Mouse (Mus musculus) embryonic facial prominence, embryonic 13.5 days (tissue): ENCODE results near the gene Mamdc2. TPM values are rescaled to one million over a fixed set of nuclear protein-coding genes. Genes with fewer than 3 reads are reported as not detected.
"Not testable (repeated sequence)": the region's sequence is repeated elsewhere in the genome, so short reads cannot be mapped to it uniquely, and the experiment has no call there.

Source experiments
- ATAC-seq: fragments of 200-750 bp; cut with Nextera tagmentation; 2 replicates; pipeline ENCODE4 v1.8.0; 2017; ENCODE audit warnings: low read depth; ENCODE audit not compliant: insufficient number of reproducible peaks, insufficient read depth, low FRiP score, low TSS enrichment
- H3K27ac ChIP-seq: fragments of 300-500 bp; sonication (generic); 2 replicates; pipeline ENCODE4 v1.5.1; 2015; ENCODE audit warnings: moderate library complexity, mild to moderate bottlenecking, inconsistent platforms
- H3K27me3 ChIP-seq: fragments of 300-500 bp; sonication (generic); 2 replicates; pipeline ENCODE4 v1.6.1; 2015; ENCODE audit warnings: mild to moderate bottlenecking, inconsistent platforms
- H3K36me3 ChIP-seq: fragments of 300-500 bp; sonication (generic); 2 replicates; pipeline ENCODE4 v1.6.1; 2015; ENCODE audit warnings: mild to moderate bottlenecking, inconsistent platforms
- H3K4me1 ChIP-seq: fragments of 300-500 bp; sonication (generic); 2 replicates; pipeline ENCODE4 v1.6.1; 2015; ENCODE audit warnings: inconsistent platforms
- H3K4me2 ChIP-seq: fragments of 300-500 bp; sonication (generic); 2 replicates; pipeline ENCODE4 v1.6.1; 2015; ENCODE audit warnings: moderate library complexity, mild to moderate bottlenecking, inconsistent platforms
- H3K4me3 ChIP-seq: fragments of 300-500 bp; sonication (generic); 2 replicates; pipeline ENCODE4 v1.5.1; 2015; ENCODE audit warnings: mild to moderate bottlenecking, inconsistent platforms
- H3K9ac ChIP-seq: fragments of 300-500 bp; sonication (generic); 2 replicates; pipeline ENCODE4 v1.6.1; 2015; ENCODE audit warnings: mild to moderate bottlenecking, inconsistent platforms
- H3K9me3 ChIP-seq: fragments of 300-500 bp; sonication (generic); 2 replicates; pipeline ENCODE4 v1.6.1; 2016; ENCODE audit warnings: inconsistent platforms
- WGBS: fragments of 180-500 bp; shearing (Covaris S2); methylation state at CpG from one replicate; pipeline ENCODE4 v1.1.7; 2015; ENCODE audit warnings: mixed read lengths; 5-methylcytosine and 5-hydroxymethylcytosine counted together
- polyA plus RNA-seq: library from polyadenylated mRNA; unstranded; fragments of >200 nt; fragmentation: Nextera tagmentation; extraction: Ambion mirVana; gene quantifications from 2 replicates; pipeline ENCODE4 v1.2.1, GENCODE M21; 2015

Gene Mamdc2
- 1.0 and 1.3 TPM in 2 replicates for polyA plus RNA-seq

- Histone ChIP-seq H3K4me2 (peak within 1 kb of the TSS; percentile 92), H3K4me3 (peak within 1 kb of the TSS; percentile 48), H3K9me3 (no peaks in the 10 kb centered on the region), H3K36me3 (no peaks in the 10 kb centered on the region), H3K27me3 (peaks cover 23% of the 10 kb centered on the region), H3K4me1 (peaks cover 13% of the 10 kb centered on the region), H3K9ac (peak within 1 kb of the TSS; percentile 64), H3K27ac (no peak within 1 kb of the TSS)
- peak; percentile 69; the same call in 1 of the 2 replicates for ATAC-seq
- under 1% methylated on average over 19 of the region's 19 CpGs for WGBS
Measured at GRCm38 (mm10) chr19:23447988-23448497, at the start of gene Mamdc2. Mamdc2 (minus strand) TSS chr19:23448442.

- H3K9ac ChIP-seq: no peak overlapping the region
- no peak overlapping the region for H3K4me2 ChIP-seq
- H3K4me1 ChIP-seq: peaks cover 17% of the 10 kb centered on the region; the same call in 1 of the 2 replicates
- no peaks in the 10 kb centered on the region for H3K27me3 ChIP-seq
- WGBS: 86% methylated on average over 7 of the region's 7 CpGs
- no peak overlapping the region for H3K27ac ChIP-seq
- no peaks in the 10 kb centered on the region for H3K9me3 ChIP-seq
- no peak for ATAC-seq
- H3K36me3 ChIP-seq: no peaks in the 10 kb centered on the region
- H3K4me3 ChIP-seq: no peak overlapping the region
Measured at GRCm38 (mm10) chr19:23498011-23498410, 49.8 kb upstream of the Mamdc2 start.

- H3K4me3 ChIP-seq: no peak overlapping the region
- H3K9ac ChIP-seq: no peak overlapping the region
- H3K27me3 ChIP-seq: no peaks in the 10 kb centered on the region
- no peaks in the 10 kb centered on the region for H3K36me3 ChIP-seq
- H3K4me1 ChIP-seq: peaks cover 17% of the 10 kb centered on the region; the same call in 1 of the 2 replicates
- WGBS: 46% methylated on average over 10 of the region's 10 CpGs
- ATAC-seq: no peak
- no peak overlapping the region for H3K4me2 ChIP-seq
- no peak overlapping the region for H3K27ac ChIP-seq
- no peaks in the 10 kb centered on the region for H3K9me3 ChIP-seq
Measured at GRCm38 (mm10) chr19:23497171-23497917, 49.1 kb upstream of the Mamdc2 start.

- H3K4me2 ChIP-seq: no peak overlapping the region
- H3K9ac ChIP-seq: no peak overlapping the region
- no peaks in the 10 kb centered on the region for H3K36me3 ChIP-seq
- peaks cover 17% of the 10 kb centered on the region; the same call in 1 of the 2 replicates for H3K4me1 ChIP-seq
- H3K27ac ChIP-seq: no peak overlapping the region
- H3K9me3 ChIP-seq: no peaks in the 10 kb centered on the region
- no peak overlapping the region for H3K4me3 ChIP-seq
- WGBS: 86% methylated on average over 3 of the region's 3 CpGs
- no peaks in the 10 kb centered on the region for H3K27me3 ChIP-seq
- ATAC-seq: no peak
Measured at GRCm38 (mm10) chr19:23496536-23496935, 48.3 kb upstream of the Mamdc2 start.

- Histone ChIP-seq H3K27ac (no peak overlapping the region), H3K9ac (no peak overlapping the region), H3K9me3 (no peaks in the 10 kb centered on the region), H3K4me3 (no peak overlapping the region), H3K36me3 (no peaks in the 10 kb centered on the region), H3K4me1 (peaks cover 17% of the 10 kb centered on the region; the same call in 1 of the 2 replicates), H3K4me2 (no peak overlapping the region), H3K27me3 (no peaks in the 10 kb centered on the region)
- no peak for ATAC-seq
Measured at GRCm38 (mm10) chr19:23492663-23493062, 44.4 kb upstream of the Mamdc2 start.

- 46% methylated on average over 7 of the region's 7 CpGs for WGBS
Measured at GRCm38 (mm10) chr19:23490703-23491102, 42.5 kb upstream of the Mamdc2 start.

GRCm38 (mm10) chr19:23489780-23490179 is 41.5 kb upstream of the Mamdc2 start:
- H3K4me2 ChIP-seq: no peak overlapping the region
- no peaks in the 10 kb centered on the region for H3K36me3 ChIP-seq
- ATAC-seq: no peak
- no peak overlapping the region for H3K9ac ChIP-seq
- H3K9me3 ChIP-seq: no peaks in the 10 kb centered on the region
- H3K4me3 ChIP-seq: no peak overlapping the region
- 39% methylated on average over 8 of the region's 8 CpGs for WGBS
- no peaks in the 10 kb centered on the region for H3K27me3 ChIP-seq
- 0 out of 2 replicates have a peak, but pooled peaks cover 5% of the 10 kb centered on the region for H3K4me1 ChIP-seq
- H3K27ac ChIP-seq: no peak overlapping the region

More at GRCm38 (mm10) chr19:23490703-23491102, 42.5 kb upstream of the Mamdc2 start:
- H3K36me3 ChIP-seq, H3K4me1 ChIP-seq, H3K9ac ChIP-seq, H3K9me3 ChIP-seq, H3K27ac ChIP-seq, H3K4me3 ChIP-seq, H3K4me2 ChIP-seq, ATAC-seq, H3K27me3 ChIP-seq: not testable (repeated sequence)

GRCm38 (mm10) chr19:23487421-23487820 is 39.2 kb upstream of the Mamdc2 start:
- WGBS: 74% methylated on average over 1 of the region's 1 CpGs
- no peaks in the 10 kb centered on the region for H3K27me3 ChIP-seq
- 0 out of 2 replicates have a peak, but pooled peaks cover 5% of the 10 kb centered on the region for H3K4me1 ChIP-seq

GRCm38 (mm10) chr19:23486631-23487270 is 38.5 kb upstream of the Mamdc2 start:
- H3K36me3 ChIP-seq: no peaks in the 10 kb centered on the region
- no peaks in the 10 kb centered on the region for H3K27me3 ChIP-seq
- H3K9me3 ChIP-seq: no peaks in the 10 kb centered on the region
- H3K9ac ChIP-seq: no peak overlapping the region
- H3K4me2 ChIP-seq: no peak overlapping the region
- H3K4me3 ChIP-seq: no peak overlapping the region
- no peak overlapping the region for H3K27ac ChIP-seq
- WGBS: 88% methylated on average over 6 of the region's 6 CpGs
- 0 out of 2 replicates have a peak, but pooled peaks cover 5% of the 10 kb centered on the region for H3K4me1 ChIP-seq
- no peak for ATAC-seq

More at GRCm38 (mm10) chr19:23487421-23487820, 39.2 kb upstream of the Mamdc2 start:
- Histone ChIP-seq H3K4me3 (no peak overlapping the region), H3K4me2 (no peak overlapping the region), H3K27ac (no peak overlapping the region), H3K36me3 (no peaks in the 10 kb centered on the region), H3K9me3 (no peaks in the 10 kb centered on the region), H3K9ac (no peak overlapping the region)
- ATAC-seq: no peak

GRCm38 (mm10) chr19:23485940-23486600 is 37.8 kb upstream of the Mamdc2 start:
- no peak for ATAC-seq
- Histone ChIP-seq H3K4me2 (no peak overlapping the region), H3K9ac (no peak overlapping the region), H3K27me3 (no peaks in the 10 kb centered on the region), H3K4me1 (0 out of 2 replicates have a peak, but pooled peaks cover 5% of the 10 kb centered on the region), H3K9me3 (no peaks in the 10 kb centered on the region), H3K27ac (no peak overlapping the region), H3K36me3 (no peaks in the 10 kb centered on the region), H3K4me3 (no peak overlapping the region)
- 87% methylated on average over 7 of the region's 7 CpGs for WGBS

- H3K27ac ChIP-seq, H3K27me3 ChIP-seq, ATAC-seq, H3K4me1 ChIP-seq, H3K36me3 ChIP-seq, H3K4me2 ChIP-seq, H3K9me3 ChIP-seq, H3K9ac ChIP-seq, H3K4me3 ChIP-seq: not testable (repeated sequence)
- 82% methylated on average over 2 of the region's 2 CpGs for WGBS
Measured at GRCm38 (mm10) chr19:23482571-23482970, 34.3 kb upstream of the Mamdc2 start.
